Mouse (Mus musculus) T-helper 2 cell (primary cell): ENCODE measurements at regions not wholly inside any gene's neighbourhood (a gene's known extent, or its start where the extent isn't known, plus 50 kb on each side); places are given as distances from the start of the nearest gene placed in this dataset.

Experiments used
- in situ Hi-C: fragments of 300-600 bp; cut with MboI, MseI; formaldehyde crosslinking; loops from one replicate; pipeline ENCODE4 v1.15.1; 2025; ENCODE audit warnings: high pct_unique_total_duplicates

- in situ Hi-C loops: loop anchor here (5.0 kb wide), 1 partner anchor 38 kb away; no protein-coding TSS in a partner anchor
Observed at GRCm38 (mm10) chr12:25304820-25305511, 208.0 kb upstream of the Id2 start.

GRCm38 (mm10) chr12:25303500-25304050 lies 206.6 kb upstream of the Id2 start:
- in situ Hi-C loops: no loop called here

DNA sequence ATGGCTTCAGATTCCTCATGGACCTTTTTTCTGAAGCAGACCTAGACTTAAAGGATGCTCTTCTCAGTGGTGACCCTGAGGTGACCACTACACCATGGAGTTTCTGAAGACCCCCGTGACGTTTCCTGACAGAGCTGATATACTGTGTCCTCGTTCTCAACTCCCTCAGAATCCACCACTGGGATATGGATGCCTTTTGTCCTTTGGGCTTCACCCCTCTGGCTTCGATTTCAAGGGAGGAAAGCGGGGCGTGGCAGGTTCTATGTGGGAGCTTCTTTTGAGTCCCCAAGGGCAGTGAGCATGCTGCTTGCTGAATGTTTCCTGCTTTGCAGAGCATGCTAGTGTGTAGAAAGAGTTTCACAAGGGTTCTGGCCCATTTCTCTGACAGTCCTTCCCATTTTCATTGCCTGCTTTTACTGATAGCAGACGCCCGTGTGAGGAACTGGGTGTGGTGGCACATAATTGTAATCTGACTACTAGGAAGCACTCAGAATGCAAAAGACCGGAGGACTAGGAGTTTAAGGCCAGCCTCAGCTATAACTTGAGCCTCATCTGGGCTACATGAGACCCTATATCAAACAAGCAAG lies 204.0 kb upstream of the Id2 start:
- in situ Hi-C loops: no loop called here

DNA sequence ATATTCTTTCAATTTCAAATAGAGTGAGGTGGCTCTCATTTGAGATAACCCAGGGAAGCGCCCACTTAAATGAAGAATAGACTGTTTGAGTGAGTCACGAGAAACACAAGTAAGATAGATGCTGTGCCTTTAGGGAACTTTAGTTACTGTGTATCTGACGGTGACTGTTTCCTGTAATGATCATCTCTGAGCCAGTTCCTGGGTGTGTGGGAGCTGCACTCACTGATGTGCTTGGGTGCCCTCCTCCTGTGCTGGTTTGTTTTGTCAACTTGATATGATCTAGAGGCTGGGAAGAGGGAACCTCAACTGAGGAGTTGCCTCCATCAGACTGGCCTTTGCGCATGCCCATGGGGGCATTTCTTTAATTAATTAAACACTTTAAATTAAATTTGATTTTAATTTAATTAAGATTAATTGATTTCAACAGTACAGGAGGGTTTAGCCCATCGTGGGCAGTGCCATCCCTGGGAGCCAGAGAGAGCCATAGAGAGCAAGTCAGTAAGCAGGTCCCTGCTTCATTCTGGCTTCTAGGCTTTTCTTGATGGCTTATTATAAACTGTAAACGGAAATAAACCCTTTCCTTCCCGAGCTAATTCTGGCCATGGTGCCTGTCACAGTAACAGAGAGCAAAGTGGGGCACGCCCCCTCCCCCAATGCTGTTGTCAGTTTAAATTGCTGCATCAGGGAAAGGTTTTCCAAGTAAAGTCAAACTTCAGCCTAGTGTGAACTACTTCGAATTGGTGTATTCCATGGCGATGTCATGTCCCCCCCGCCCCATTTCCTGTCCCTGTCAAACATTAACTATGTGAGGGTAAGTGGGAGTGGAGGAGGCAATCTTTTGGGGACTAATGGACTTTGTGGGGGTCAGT lies 202.9 kb upstream of the Id2 start:
- in situ Hi-C loops: no loop called here

DNA sequence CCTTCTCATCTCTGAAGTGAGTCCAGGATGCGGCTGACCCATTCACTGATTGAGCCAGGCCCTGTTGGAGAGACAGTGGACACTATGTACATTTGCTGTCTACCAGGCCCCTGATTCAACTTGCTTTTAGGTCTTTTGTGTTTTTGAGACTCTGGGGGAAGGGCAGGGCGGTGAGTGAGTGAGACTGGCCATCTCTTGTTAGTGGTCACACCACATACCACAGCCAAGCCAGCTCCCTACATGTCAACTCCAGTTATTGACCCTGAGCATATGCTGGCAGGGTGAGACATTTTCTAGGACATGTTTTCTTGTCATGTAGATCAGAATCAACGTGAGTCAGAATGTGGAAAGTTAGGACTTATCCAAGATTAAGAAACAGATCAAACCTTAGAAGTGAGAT lies 201.8 kb upstream of the Id2 start:
- in situ Hi-C loops: no loop called here

DNA sequence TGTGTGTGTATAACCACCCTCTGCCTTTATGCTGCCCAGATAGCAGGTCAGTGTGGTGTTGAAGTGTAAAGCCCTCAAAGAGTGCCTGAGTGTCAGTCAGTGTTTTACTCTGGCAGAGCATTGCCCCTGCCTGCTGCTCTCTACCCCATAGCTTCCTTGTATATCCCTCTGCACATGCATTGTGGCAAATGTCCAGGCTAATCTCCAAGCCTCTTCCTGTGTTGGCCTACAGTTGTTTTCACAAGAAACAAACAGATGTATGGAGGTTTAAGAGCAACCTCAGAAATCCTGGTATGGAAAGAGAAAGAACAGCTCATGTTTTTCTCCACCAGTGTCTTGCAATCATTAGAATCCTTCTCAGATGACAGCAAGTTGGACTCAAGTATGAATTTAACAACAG lies 201.0 kb upstream of the Id2 start:
- in situ Hi-C loops: no loop called here

DNA sequence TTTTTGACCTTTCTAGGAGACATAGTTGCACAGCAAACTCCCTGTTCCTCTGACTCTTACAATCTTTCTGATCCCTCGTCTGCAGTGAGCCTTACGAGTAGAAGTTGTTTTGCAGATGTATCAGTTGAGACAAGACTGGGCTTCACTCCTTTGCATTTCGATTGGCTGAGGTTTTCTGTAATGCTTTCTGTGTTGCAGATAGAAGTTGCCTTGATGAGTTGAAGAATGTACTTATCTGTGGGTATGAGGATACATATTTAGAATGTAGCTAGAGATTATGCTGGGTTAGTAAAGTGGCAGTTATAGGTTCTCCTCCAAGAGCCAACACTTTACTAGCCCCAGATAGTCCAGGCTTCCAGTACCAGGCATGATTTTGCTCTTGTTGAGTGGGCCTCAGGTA lies 199.7 kb upstream of the Id2 start:
- in situ Hi-C loops: no loop called here

- in situ Hi-C loops: no loop called here
Observed at GRCm38 (mm10) chr12:25294179-25295025, 197.5 kb upstream of the Id2 start.

GRCm38 (mm10) chr12:25293470-25294178 lies 196.7 kb upstream of the Id2 start:
- in situ Hi-C loops: no loop called here

GRCm38 (mm10) chr12:25289381-25289780 lies 192.4 kb upstream of the Id2 start:
- in situ Hi-C loops: loop anchor here (10.0 kb wide), 1 partner anchor 485 kb away; no protein-coding TSS in a partner anchor

DNA sequence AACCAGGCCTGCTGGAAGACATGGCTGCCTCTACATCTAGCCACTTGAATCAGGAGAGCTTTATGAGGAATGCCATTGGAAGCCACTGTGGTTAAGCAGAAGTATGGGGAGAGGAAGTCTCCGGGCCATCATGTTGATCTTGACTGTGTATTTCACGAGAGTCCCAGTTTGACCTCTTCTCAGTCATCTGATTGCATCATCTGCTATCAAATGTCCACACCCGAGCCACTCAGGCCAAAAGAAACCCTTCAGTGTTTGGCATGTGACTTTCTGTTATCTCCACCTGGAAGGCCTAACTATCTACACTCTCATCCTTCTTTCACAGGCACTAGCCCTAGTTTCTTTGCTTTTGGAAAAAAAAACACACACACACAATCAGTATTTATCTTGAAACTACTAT lies 186.9 kb upstream of the Id2 start:
- in situ Hi-C loops: loop anchor here (10.0 kb wide), 1 partner anchor 491 kb away; no protein-coding TSS in a partner anchor

GRCm38 (mm10) chr12:25281438-25281837 lies 184.5 kb upstream of the Id2 start:
- in situ Hi-C loops: loop anchor here (10.0 kb wide), 1 partner anchor 493 kb away; no protein-coding TSS in a partner anchor

DNA sequence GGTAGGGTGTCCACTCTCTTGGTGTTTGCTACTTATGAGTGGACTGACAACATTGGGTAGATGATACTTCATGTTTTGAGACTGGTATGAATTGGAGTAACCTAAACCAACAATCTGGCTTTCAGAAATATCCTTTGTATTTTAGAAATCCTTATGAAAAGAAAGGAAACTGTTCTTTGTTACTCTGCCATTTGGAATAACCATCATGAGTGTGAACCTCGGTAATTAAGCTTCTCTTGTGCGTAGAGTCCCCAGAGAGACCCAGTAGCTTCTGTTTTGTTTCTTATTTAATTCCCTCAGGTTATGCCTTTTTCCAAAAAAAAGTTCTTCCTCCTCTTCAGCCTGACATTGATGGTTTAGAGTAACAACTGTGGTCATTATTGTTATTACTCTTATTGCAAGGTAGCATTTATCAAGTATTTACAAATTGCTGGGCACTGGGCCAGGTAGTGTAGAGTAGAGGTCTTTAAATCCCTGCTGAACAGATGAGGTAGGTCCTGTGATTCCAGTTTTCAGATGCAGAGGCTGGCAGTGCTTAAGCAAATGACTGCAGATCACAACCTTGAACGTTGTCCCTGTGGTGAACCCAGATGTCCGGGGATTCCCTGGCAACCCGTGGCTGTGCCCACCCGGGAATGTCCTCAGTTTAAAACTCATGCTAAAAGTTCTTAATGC lies 176.8 kb upstream of the Id2 start:
- in situ Hi-C loops: loop anchor here (10.0 to 25.0 kb wide), 2 partner anchors 179 to 789 kb away; partner anchors contain the start of gene Id2

- in situ Hi-C loops: loop anchor here (10.0 to 25.0 kb wide), 2 partner anchors 178 to 790 kb away; partner anchors contain the start of gene Id2
Observed at GRCm38 (mm10) chr12:25272752-25273125, 175.8 kb upstream of the Id2 start.

GRCm38 (mm10) chr12:25272114-25272751 lies 175.3 kb upstream of the Id2 start:
- in situ Hi-C loops: loop anchor here (10.0 to 25.0 kb wide), 2 partner anchors 177 to 790 kb away; partner anchors contain the start of gene Id2

- in situ Hi-C loops: loop anchor here (5.0 to 25.0 kb wide), 3 partner anchors 37 to 792 kb away; partner anchors contain the start of gene Id2
Observed at GRCm38 (mm10) chr12:25269878-25270277, 172.9 kb upstream of the Id2 start.

DNA sequence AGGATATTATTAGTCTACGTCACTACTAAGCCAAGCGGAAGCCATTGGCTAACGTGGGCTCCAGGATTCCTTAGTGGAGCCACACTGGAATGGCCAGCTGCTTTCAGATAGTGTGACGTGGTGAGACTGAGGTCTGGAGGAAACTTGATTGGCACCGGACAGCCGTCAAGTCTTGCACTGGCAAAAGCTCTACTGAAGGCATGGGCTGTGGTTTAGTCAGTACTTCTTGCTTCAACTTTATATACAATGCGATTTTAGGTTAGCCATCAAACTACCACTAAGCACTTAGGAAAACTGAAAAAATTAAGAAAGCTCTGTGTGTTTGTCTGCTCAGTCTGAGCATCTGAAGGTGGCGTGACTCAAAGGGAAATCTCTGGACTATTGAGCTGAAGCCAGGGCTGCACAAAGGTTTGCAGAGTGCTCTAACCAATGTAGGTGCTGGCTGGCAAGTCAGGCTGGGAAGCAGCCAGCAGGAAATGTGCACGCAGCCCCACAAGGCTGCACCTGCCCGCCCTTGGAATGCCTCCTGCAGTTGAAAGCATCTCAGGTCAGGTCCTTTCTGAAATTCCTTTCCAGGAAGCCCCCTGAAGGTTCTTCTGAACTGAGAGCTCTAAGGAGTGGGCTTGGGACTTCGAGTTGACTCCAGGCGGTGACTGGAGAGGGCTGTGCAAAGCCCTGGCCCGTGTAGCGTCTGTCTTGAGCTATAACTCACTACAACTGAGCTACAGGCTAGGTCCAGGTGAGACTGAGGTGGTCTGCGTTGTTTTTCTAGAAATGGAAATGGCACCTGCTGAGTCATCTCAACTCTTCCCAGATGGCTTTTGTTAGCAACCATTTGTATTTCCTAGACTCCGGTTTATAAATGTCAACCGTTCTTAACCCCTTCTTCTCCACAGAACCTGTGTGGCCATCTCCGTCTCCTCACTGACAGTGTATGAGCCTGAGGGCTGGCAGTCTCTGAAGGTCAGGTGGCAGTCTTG lies 172.2 kb upstream of the Id2 start:
- in situ Hi-C loops: loop anchor here (5.0 to 25.0 kb wide), 2 partner anchors 38 to 793 kb away; no protein-coding TSS in a partner anchor

- in situ Hi-C loops: loop anchor here (5.0 to 25.0 kb wide), 2 partner anchors 39 to 794 kb away; no protein-coding TSS in a partner anchor
Observed at GRCm38 (mm10) chr12:25268323-25268722, 171.4 kb upstream of the Id2 start.
